Mouse (Mus musculus) frontal cortex, postnatal 25 days (tissue): ENCODE measurements around the gene Zfp574.
"Not testable (repeated sequence)": the region's sequence is repeated elsewhere in the genome, so short reads cannot be mapped to it uniquely, and the experiment has no call there.

ENCODE experiments used
- DNase-seq, 2 experiments: peaks; one replicate each; pipeline ENCODE4 v3.0.0; 2022; ENCODE audit warnings: low spot score in 2 of 2

The Zfp574 gene

GRCm38 (mm10) chr7:25071979-25072715 lies at the start of gene Zfp574, which contains the start of gene Grik5:
Zfp574 (plus strand) TSS chr7:25072567.
Grik5 (minus strand) TSS chr7:25072346.
- no peak for DNase-seq

GRCm38 (mm10) chr7:25025855-25026439 lies 46.4 kb upstream of the Zfp574 start:
- no peak for DNase-seq

GRCm38 (mm10) chr7:25026452-25026851 lies 45.9 kb upstream of the Zfp574 start:
- no peak for DNase-seq

GRCm38 (mm10) chr7:25030032-25030753 lies 42.2 kb upstream of the Zfp574 start:
- peak; percentile 69 to 74 for DNase-seq

DNA sequence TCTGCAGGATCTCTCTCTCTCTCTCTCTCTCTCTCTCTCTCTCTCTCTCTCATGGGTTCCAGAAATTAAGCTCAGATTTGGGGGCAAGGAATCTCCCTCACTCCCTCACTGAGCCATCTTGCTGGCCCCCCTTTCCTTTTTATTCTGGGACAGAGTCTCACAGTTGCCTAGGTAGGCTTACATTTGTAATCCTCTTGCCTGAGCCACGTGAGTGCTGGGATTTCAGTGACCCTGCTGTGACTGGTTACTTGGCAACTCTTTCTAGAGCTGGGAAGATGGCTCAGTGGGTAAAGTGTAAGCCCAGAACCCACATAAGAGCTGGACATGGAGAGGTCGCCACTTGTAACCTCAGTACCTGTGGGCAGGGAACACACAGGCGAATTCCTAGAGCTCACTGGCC lies 40.8 kb upstream of the Zfp574 start:
- DNase-seq: no peak

DNA sequence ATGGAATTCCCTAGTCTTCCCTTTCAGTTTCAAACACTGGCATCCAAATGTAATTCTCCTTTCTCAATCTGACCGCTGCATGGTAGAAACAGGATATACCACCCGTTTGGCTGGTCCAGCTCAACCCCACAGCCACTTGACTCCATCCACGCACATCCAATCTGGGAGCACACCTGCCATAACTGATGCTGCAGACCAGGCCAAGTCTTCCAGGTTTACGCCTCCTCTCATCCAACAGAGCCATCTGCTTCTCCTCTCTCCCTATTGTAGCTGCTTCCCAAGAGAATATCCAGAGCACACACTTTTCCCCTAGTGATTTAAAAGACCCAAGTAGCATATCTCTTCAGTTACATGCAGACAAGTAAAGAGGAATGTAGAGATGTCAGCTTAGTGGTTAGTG lies 37.6 kb upstream of the Zfp574 start:
- DNase-seq: no peak

- DNase-seq: peak; percentile 79 to 83
Observed at GRCm38 (mm10) chr7:25035916-25036315, 36.5 kb upstream of the Zfp574 start.

- no peak for DNase-seq
Observed at GRCm38 (mm10) chr7:25041921-25042320, 30.4 kb upstream of the Zfp574 start.

DNA sequence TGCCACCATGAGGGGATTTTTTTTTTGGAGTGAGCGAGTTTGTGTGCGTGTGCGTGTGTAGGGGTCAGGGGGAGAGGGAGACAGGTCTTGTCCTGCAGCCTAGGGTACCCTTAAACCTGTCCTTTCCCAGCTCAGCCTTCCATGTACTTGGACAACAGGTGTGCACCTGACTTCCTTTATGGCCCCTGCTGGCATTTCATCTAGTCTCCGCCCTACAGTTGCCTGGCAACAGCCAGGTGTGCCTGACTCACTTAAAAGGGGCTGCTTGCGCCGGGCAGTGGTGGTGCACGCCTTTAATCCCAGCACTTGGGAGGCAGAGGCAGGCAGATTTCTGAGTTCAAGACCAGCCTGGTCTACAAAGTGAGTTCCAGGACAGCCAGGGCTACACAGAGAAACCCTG lies 27.8 kb upstream of the Zfp574 start:
- not testable (repeated sequence) for DNase-seq

GRCm38 (mm10) chr7:25047363-25047762 lies 25.0 kb upstream of the Zfp574 start:
- no peak for DNase-seq

GRCm38 (mm10) chr7:25049295-25049930 lies 23.0 kb upstream of the Zfp574 start:
- DNase-seq: no peak

DNA sequence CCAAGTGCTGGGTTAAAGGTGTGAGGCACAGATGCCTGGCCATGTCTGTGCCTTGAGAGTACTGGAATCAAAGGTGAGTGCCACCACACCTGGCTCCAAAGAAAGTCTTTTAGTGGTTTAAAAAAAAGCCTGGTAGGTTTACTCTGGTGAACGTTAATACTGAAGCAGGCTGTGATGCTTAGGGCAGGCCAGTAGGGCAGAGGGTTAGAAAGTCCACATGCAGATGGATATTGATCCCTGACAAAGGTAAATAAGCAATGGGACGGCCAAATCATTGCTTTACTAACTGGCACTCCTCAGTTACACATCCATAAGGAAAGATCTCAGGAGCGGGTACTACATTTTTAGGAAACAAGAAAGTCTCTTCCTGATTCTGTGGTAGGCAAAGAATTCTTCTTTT lies 19.8 kb upstream of the Zfp574 start:
- DNase-seq: no peak

DNA sequence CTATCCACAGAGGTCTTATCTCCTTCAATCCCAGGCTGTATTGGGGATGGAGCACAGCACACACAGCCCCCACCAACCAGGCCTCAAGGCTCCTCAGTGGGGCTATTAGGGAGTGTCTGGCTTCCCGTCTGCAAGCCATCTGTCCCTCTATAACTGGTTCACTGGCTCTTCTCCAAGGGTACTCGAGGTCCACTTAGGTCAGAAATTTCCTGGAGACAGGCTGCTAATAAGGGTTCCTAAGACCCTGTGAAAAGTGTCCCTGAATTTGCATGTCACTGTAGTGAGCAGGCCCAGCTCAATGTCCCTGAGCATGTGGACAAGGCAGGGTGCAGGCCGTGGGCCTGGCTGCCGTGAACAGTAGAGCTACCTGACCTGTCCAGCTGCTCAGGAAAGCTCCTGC lies 15.4 kb upstream of the Zfp574 start:
- no peak for DNase-seq

- DNase-seq: no peak
Observed at GRCm38 (mm10) chr7:25057888-25058287, 14.5 kb upstream of the Zfp574 start.

- DNase-seq: no peak
Observed at GRCm38 (mm10) chr7:25058394-25058793, 14.0 kb upstream of the Zfp574 start.

DNA sequence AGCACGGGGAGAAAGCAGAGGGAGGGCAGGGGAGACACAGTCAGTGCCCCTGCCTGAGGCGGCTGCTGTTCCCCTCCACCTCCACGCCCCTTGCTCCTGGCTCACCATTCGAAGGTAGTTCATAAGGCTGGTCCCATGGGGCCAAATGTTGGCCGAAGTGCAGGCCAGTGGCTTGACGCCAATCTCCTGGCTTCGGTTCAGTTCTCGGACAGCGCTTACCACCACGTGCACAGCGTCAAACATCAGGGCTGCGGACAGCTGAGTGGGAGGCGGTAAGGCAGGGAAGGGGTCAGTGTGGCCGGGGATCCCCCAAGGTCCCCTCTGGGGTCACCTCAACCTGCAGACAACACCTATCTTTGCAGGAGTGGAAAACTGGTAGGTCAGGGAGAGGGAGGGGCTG lies 13.5 kb upstream of the Zfp574 start:
- DNase-seq: no peak

- no peak for DNase-seq
Observed at GRCm38 (mm10) chr7:25063346-25063745, 9.0 kb upstream of the Zfp574 start.

DNA sequence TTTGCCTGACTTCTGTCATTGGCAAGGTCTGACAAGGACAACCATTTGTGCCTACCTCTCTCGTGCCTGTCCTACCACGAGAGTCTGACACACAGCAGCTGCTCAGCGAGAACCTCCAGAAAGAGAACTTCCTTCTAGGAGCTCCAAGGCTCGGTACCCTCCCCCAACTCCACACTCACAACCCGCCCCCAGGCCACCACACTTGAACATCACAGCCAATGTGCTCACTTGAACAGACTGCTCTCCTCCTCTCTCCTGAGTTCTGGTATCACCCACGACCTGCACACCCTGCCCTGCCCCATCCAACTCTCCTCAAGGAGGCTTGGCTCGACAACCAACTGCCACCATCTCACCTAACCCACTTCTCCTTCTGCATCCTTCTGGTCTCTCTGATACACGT lies 8.5 kb upstream of the Zfp574 start:
- no peak for DNase-seq

- no peak for DNase-seq
Observed at GRCm38 (mm10) chr7:25067338-25067737, 5.0 kb upstream of the Zfp574 start.

DNA sequence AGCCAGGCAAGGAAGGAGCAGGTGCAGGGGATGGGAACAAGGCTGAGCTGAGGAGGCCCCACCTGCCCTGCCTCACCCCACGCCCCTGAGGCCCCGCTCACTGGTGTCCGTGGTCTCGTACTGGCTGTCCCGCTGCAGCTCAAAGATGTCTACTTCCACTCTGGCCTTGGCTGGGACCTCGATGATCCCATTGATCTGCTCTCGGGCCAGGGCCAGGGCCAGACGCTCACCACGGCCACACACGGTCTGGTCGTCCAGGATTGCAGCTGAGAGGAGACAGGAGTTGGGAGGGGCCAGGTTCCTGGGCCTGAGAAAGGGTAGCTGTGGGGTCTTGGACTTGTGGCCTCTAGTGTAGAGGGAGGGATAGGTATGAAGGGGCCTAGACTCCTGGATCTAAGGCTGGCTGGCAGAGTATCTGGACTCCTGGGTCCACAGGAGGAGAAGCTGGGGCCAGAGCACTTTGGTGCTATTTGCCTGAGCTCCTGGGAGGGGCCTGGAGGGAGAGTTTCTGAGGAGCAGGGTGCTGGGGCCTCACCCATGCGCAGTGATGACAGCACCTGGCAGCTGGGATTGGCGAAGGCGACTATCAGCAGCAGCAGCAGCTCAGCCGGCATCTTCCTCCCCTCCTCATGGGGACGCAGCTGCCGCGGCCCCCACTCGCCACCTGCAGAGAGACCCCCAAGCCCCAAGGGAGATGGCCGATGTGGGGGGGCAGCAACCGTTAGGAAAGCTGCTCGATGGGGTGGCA lies 4.3 kb upstream of the Zfp574 start:
- no peak for DNase-seq

DNA sequence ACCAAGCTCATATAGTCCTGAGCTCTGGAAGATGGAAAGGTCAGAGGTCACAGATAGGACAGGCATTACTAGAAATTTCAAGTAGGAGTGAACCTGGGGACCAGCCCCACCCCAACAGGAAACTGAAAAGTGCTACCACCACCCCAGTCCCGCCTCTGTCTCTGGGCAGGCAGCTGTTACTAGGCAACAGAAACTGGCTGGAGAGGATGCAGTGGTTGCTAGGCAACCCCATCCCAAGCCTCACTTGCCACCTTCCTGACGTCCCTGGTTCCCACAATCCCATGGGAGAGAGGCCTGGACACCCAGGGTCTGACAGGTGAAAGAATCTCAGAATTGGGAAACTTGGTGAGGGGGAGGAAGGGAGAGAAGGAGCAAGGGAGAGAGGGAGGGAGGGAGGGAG lies 3.6 kb upstream of the Zfp574 start:
- peak in 1 of 2 experiments; percentile 49 for DNase-seq
